ENCODE assay signal across 22 mouse cellular contexts in genomic region chr8:123414997-123415696, GRCm38 (mm10). TPM values are rescaled to one million over a fixed set of nuclear protein-coding genes. Genes with fewer than 3 reads are reported as not detected.
DNase-seq lines count a peak whose midpoint lies in the region; ATAC-seq and TF ChIP-seq lines count a peak whose summit lies in the region.
"Not testable (repeated sequence)": the region's sequence is repeated elsewhere in the genome, so short reads cannot be mapped to it uniquely, and the experiment has no call there.
"Had no signal": no experiment of that assay in that cellular context is flagged by ENCODE, and none has a peak within 500 bp of the region (broad histone marks: within the 10 kb centered on the region; RNA-seq: fewer than 3 reads in every experiment).

No protein-coding gene starts in this region.

- H3K4me2 ChIP-seq in CH12.LX (ENCODE audit: insufficient read depth, low read depth, poor library complexity, severe bottlenecking): not testable (repeated sequence)
- H3K4me2 ChIP-seq in forebrain, embryonic 14.5 days (ENCODE audit: low read length): peak overlapping the region; percentile 97
- H3K4me2 ChIP-seq in hindbrain, embryonic 11.5 days (replicated peaks; ENCODE audit: low read depth, low read length): peak overlapping the region; percentile 19
- H3K4me2 ChIP-seq in hindbrain, embryonic 16.5 days (ENCODE audit: low read length): peak overlapping the region; percentile 98
- H3K4me2 ChIP-seq in midbrain, embryonic 11.5 days: peak overlapping the region; percentile 64
- H3K4me2 ChIP-seq in midbrain, embryonic 16.5 days (ENCODE audit: low read length): peak overlapping the region; percentile 99
- peak overlapping the region; percentile 98 for H3K4me2 ChIP-seq in neural tube, embryonic 14.5 days (ENCODE audit: low read depth, low read length)

- not testable (repeated sequence) for DNase-seq in CH12.LX (ENCODE audit: extremely low read depth); embryonic facial prominence, embryonic 10.5 days (ENCODE audit: low spot score); forebrain, embryonic 14.5 days (ENCODE audit: low spot score)
- DNase-seq in hindbrain, embryonic 11.5 days (ENCODE audit: low spot score): peak; percentile 30
- peak; percentile 84 for DNase-seq in midbrain, embryonic 11.5 days (ENCODE audit: low spot score, missing footprints)

- not testable (repeated sequence) for H3K4me3 ChIP-seq in CH12.LX (replicated peaks in 1 of 3; ENCODE audit: low read depth in 2 of 3, low read length in 2 of 3, poor library complexity in 1 of 3)
- peak overlapping the region; percentile 65; the same call in 1 of the 2 replicates for H3K4me3 ChIP-seq in embryonic facial prominence, embryonic 10.5 days
- H3K4me3 ChIP-seq in forebrain, embryonic 14.5 days (ENCODE audit: low read depth, low read length): peak overlapping the region; percentile 87
- H3K4me3 ChIP-seq in hindbrain, embryonic 11.5 days (ENCODE audit: low read depth, low read length): peak overlapping the region; percentile 86
- peak overlapping the region; percentile 79 for H3K4me3 ChIP-seq in hindbrain, embryonic 16.5 days (ENCODE audit: low read length)
- peak overlapping the region; percentile 66; the same call in 1 of the 2 replicates for H3K4me3 ChIP-seq in midbrain, embryonic 11.5 days (ENCODE audit: low read depth, low read length)
- H3K4me3 ChIP-seq in midbrain, embryonic 16.5 days (ENCODE audit: low read depth, low read length): peak overlapping the region; percentile 93
- peak overlapping the region; percentile 62; the same call in 1 of the 2 replicates for H3K4me3 ChIP-seq in neural tube, embryonic 14.5 days (ENCODE audit: low read depth, low read length)

- not testable (repeated sequence) for ATAC-seq in forebrain, embryonic 14.5 days; hindbrain, embryonic 11.5 days (ENCODE audit: low FRiP score); hindbrain, embryonic 16.5 days; midbrain, embryonic 11.5 days (ENCODE audit: low FRiP score); midbrain, embryonic 16.5 days; neural tube, embryonic 14.5 days (ENCODE audit: low read depth)

- 85% methylated on average over 5 of the region's 5 CpGs for WGBS in embryonic facial prominence, embryonic 10.5 days
- WGBS in forebrain, embryonic 14.5 days: 85% methylated on average over 5 of the region's 5 CpGs
- WGBS in hindbrain, embryonic 11.5 days: 87% methylated on average over 5 of the region's 5 CpGs
- WGBS in hindbrain, embryonic 16.5 days: 75% methylated on average over 5 of the region's 5 CpGs
- whole genome bisulfite sequencing in midbrain, embryonic 11.5 days: 88% methylated on average over 5 of the region's 5 CpGs
- WGBS in midbrain, embryonic 16.5 days: 78% methylated on average over 5 of the region's 5 CpGs
- 81% methylated on average over 5 of the region's 5 CpGs for WGBS in neural tube, embryonic 14.5 days

- in situ Hi-C loops in CH12.LX (cut with MboI; ENCODE audit: low pct_ligation_motif_present, low pct_unique_long_range_greater_than_20kb, low sequenced_read_pairs): not testable (repeated sequence)

- TF ChIP-seq EP300 in CH12.LX (IDR thresholded peaks at IDR 0.05; ENCODE audit: low read length): not testable (repeated sequence)

- TF ChIP-seq CTCF in CH12.LX (conservative IDR thresholded peaks at IDR 0.05 in 1 of 2, IDR thresholded peaks at IDR 0.05 in 1 of 2; ENCODE audit: low read depth in 2 of 2, low read length in 2 of 2): peak in 1 of 2 experiments; percentile 21; a peak in 1 of 4 replicates

- H3K9me3 ChIP-seq in CH12.LX (replicated peaks; ENCODE audit: low read length); embryonic facial prominence, embryonic 10.5 days; forebrain, embryonic 14.5 days (replicated peaks; ENCODE audit: control insufficient read depth, low read length); hindbrain, embryonic 11.5 days (ENCODE audit: control insufficient read depth, low read length); hindbrain, embryonic 16.5 days (ENCODE audit: control insufficient read depth, low read length); midbrain, embryonic 11.5 days (ENCODE audit: control insufficient read depth, low read length); midbrain, embryonic 16.5 days (replicated peaks; ENCODE audit: control insufficient read depth, low read length, poor library complexity, severe bottlenecking); neural tube, embryonic 14.5 days (ENCODE audit: control insufficient read depth, low read length): not testable (repeated sequence)

- H3K79me2 ChIP-seq in CH12.LX (replicated peaks; ENCODE audit: control insufficient read depth, extremely low read depth, insufficient read depth, poor library complexity, severe bottlenecking): not testable (repeated sequence)

- peaks cover 17 to 49% of the 10 kb centered on the region in 2 experiments for H3K4me1 ChIP-seq in CH12.LX (ENCODE audit: control insufficient read depth in 1 of 2, insufficient read depth in 2 of 2)
- H3K4me1 ChIP-seq in embryonic facial prominence, embryonic 10.5 days: peaks cover 43% of the 10 kb centered on the region
- peaks cover 10% of the 10 kb centered on the region for H3K4me1 ChIP-seq in forebrain, embryonic 14.5 days (ENCODE audit: control insufficient read depth, insufficient read depth, low read length)
- H3K4me1 ChIP-seq in hindbrain, embryonic 11.5 days (replicated peaks; ENCODE audit: control insufficient read depth, insufficient read depth, low read length); neural tube, embryonic 14.5 days (ENCODE audit: control insufficient read depth, insufficient read depth, low read length): not testable (repeated sequence)
- peaks cover 20% of the 10 kb centered on the region for H3K4me1 ChIP-seq in hindbrain, embryonic 16.5 days (ENCODE audit: control insufficient read depth, insufficient read depth, low read depth, low read length)
- peaks cover 22% of the 10 kb centered on the region for H3K4me1 ChIP-seq in midbrain, embryonic 11.5 days (ENCODE audit: control insufficient read depth, insufficient read depth, low read length)
- H3K4me1 ChIP-seq in midbrain, embryonic 16.5 days (ENCODE audit: control insufficient read depth, insufficient read depth, low read length): peaks cover 26% of the 10 kb centered on the region

- TF ChIP-seq RAD21 in CH12.LX (IDR thresholded peaks at IDR 0.05; ENCODE audit: low read depth, low read length): not testable (repeated sequence)

- H3K27ac ChIP-seq in CH12.LX (ENCODE audit: insufficient read depth, low read depth); embryonic facial prominence, embryonic 10.5 days (replicated peaks); forebrain, embryonic 14.5 days (ENCODE audit: low read depth, low read length); hindbrain, embryonic 11.5 days (ENCODE audit: low read depth, low read length); hindbrain, embryonic 16.5 days (ENCODE audit: low read depth, low read length); midbrain, embryonic 11.5 days (ENCODE audit: low read depth, low read length); midbrain, embryonic 16.5 days (ENCODE audit: low read length); neural tube, embryonic 14.5 days (ENCODE audit: low read depth, low read length): not testable (repeated sequence)

- H3K36me3 ChIP-seq in CH12.LX (replicated peaks in 1 of 2; ENCODE audit: control insufficient read depth in 1 of 2, insufficient read depth in 1 of 2, low read length in 1 of 2); hindbrain, embryonic 11.5 days (ENCODE audit: control insufficient read depth, insufficient read depth, low read length); midbrain, embryonic 11.5 days (ENCODE audit: control insufficient read depth, insufficient read depth, low read length): not testable (repeated sequence)
- H3K36me3 ChIP-seq in embryonic facial prominence, embryonic 10.5 days (replicated peaks): peaks cover 16% of the 10 kb centered on the region
- peaks cover 37% of the 10 kb centered on the region for H3K36me3 ChIP-seq in forebrain, embryonic 14.5 days (ENCODE audit: control insufficient read depth, insufficient read depth, low read length)
- H3K36me3 ChIP-seq in hindbrain, embryonic 16.5 days (ENCODE audit: control insufficient read depth, insufficient read depth, low read length): peaks cover 14% of the 10 kb centered on the region
- H3K36me3 ChIP-seq in midbrain, embryonic 16.5 days (ENCODE audit: control insufficient read depth, insufficient read depth, low read length): peaks cover 16% of the 10 kb centered on the region
- H3K36me3 ChIP-seq in neural tube, embryonic 14.5 days (ENCODE audit: control insufficient read depth, insufficient read depth, low read length): peaks cover 20% of the 10 kb centered on the region

- not testable (repeated sequence) for H3K9ac ChIP-seq in CH12.LX (ENCODE audit: insufficient read depth, low read depth); forebrain, embryonic 14.5 days (ENCODE audit: low read length); hindbrain, embryonic 11.5 days (ENCODE audit: low read depth, low read length); hindbrain, embryonic 16.5 days (ENCODE audit: low read depth, low read length); midbrain, embryonic 11.5 days (ENCODE audit: low read length); midbrain, embryonic 16.5 days (ENCODE audit: low read depth, low read length); neural tube, embryonic 14.5 days (replicated peaks; ENCODE audit: low read depth, low read length)

- not testable (repeated sequence) for TF ChIP-seq POLR2A in CH12.LX (IDR thresholded peaks at IDR 0.05; ENCODE audit: low read depth, low read length)

- dilution Hi-C loops in CH12.LX (cut with MboI; ENCODE audit: extremely low pct_ligation_motif_present, extremely low pct_unique_long_range_greater_than_20kb, low sequenced_read_pairs): not testable (repeated sequence)

- peaks cover 16% of the 10 kb centered on the region for H3K27me3 ChIP-seq in CH12.LX (replicated peaks)
- peaks cover 42% of the 10 kb centered on the region for H3K27me3 ChIP-seq in embryonic facial prominence, embryonic 10.5 days (replicated peaks; ENCODE audit: low read depth, poor library complexity, severe bottlenecking)
- not testable (repeated sequence) for H3K27me3 ChIP-seq in forebrain, embryonic 14.5 days (replicated peaks; ENCODE audit: control insufficient read depth, insufficient read depth, low read length); hindbrain, embryonic 11.5 days (ENCODE audit: control insufficient read depth, insufficient read depth, low read length); hindbrain, embryonic 16.5 days (replicated peaks; ENCODE audit: control insufficient read depth, insufficient read depth, low read length); midbrain, embryonic 11.5 days (ENCODE audit: control insufficient read depth, insufficient read depth, low read length); midbrain, embryonic 16.5 days (ENCODE audit: control insufficient read depth, insufficient read depth, low read depth, low read length); neural tube, embryonic 14.5 days (ENCODE audit: control insufficient read depth, insufficient read depth, low read length)

RNA-seq across cellular contexts. Expression of gene Tubb3, which starts 3.9 kb away (rescaled TPM):
- total RNA-seq in CH12.LX (2012; rRNA removed) (1.8 and 3.1 TPM in 2 replicates), CH12.LX (2014; rRNA removed) (1.3 and 2.2 TPM in 2 replicates)
- polyA plus RNA-seq in CH12.LX (2012; ENCODE audit: insufficient read length, low read depth): 1.8 and 2.6 TPM in 2 replicates
- polyA plus RNA-seq in embryonic facial prominence, embryonic 10.5 days (2016; fragmentation: Nextera tagmentation; extraction: Ambion mirVana): 223 and 230 TPM in 2 replicates
- polyA plus RNA-seq in forebrain, embryonic 14.5 days (2014; fragmentation: Nextera tagmentation; extraction: Ambion mirVana): 1,786 and 1,955 TPM in 2 replicates
- polyA plus RNA-seq in hindbrain, embryonic 11.5 days (2014; fragmentation: Nextera tagmentation; extraction: Ambion mirVana): 950 and 1,011 TPM in 2 replicates
- 1,869 and 1,947 TPM in 2 replicates for polyA plus RNA-seq in hindbrain, embryonic 16.5 days (2015; fragmentation: Nextera tagmentation; extraction: Ambion mirVana)
- 777 and 840 TPM in 2 replicates for polyA plus RNA-seq in midbrain, embryonic 11.5 days (2014; fragmentation: Nextera tagmentation; extraction: Ambion mirVana)
- 2,090 and 2,148 TPM in 2 replicates for polyA plus RNA-seq in midbrain, embryonic 16.5 days (2015; fragmentation: Nextera tagmentation; extraction: Ambion mirVana)
- 1,600 and 1,632 TPM in 2 replicates for polyA plus RNA-seq in neural tube, embryonic 14.5 days (2014; fragmentation: Nextera tagmentation; extraction: Ambion mirVana)
- total RNA-seq: granulocyte monocyte progenitor cell, adult 5-6 weeks had no signal

RNA-seq across cellular contexts. Expression of gene Def8, which starts 8.2 kb away (rescaled TPM):
- 19.9 and 20.9 TPM in 2 replicates for total RNA-seq in CH12.LX (2012; rRNA removed)
- 16.8 and 17.9 TPM in 2 replicates for total RNA-seq in CH12.LX (2014; rRNA removed)
- polyA plus RNA-seq in CH12.LX (2012; ENCODE audit: insufficient read length, low read depth): 22.4 and 23.3 TPM in 2 replicates
- 43.5 and 44.5 TPM in 2 replicates for polyA plus RNA-seq in embryonic facial prominence, embryonic 10.5 days (2016; fragmentation: Nextera tagmentation; extraction: Ambion mirVana)
- 44.3 and 48.4 TPM in 2 replicates for polyA plus RNA-seq in forebrain, embryonic 14.5 days (2014; fragmentation: Nextera tagmentation; extraction: Ambion mirVana)
- polyA plus RNA-seq in hindbrain, embryonic 11.5 days (2014; fragmentation: Nextera tagmentation; extraction: Ambion mirVana): 32.5 and 32.7 TPM in 2 replicates
- polyA plus RNA-seq in hindbrain, embryonic 16.5 days (2015; fragmentation: Nextera tagmentation; extraction: Ambion mirVana): 50.5 and 53.5 TPM in 2 replicates
- 35.3 and 35.5 TPM in 2 replicates for polyA plus RNA-seq in midbrain, embryonic 11.5 days (2014; fragmentation: Nextera tagmentation; extraction: Ambion mirVana)
- polyA plus RNA-seq in midbrain, embryonic 16.5 days (2015; fragmentation: Nextera tagmentation; extraction: Ambion mirVana): 45.4 and 49.5 TPM in 2 replicates
- 47.4 and 52.8 TPM in 2 replicates for polyA plus RNA-seq in neural tube, embryonic 14.5 days (2014; fragmentation: Nextera tagmentation; extraction: Ambion mirVana)

RNA-seq across cellular contexts. Expression of gene Mc1r, which starts 8.2 kb away (rescaled TPM):
- total RNA-seq in CH12.LX (2012; rRNA removed) (0.04 TPM in 1 of 2 replicates, not detected in the other), CH12.LX (2014; rRNA removed) (not detected in 2 replicates)
- 0.07 TPM in 1 of 2 replicates, not detected in the other for polyA plus RNA-seq in CH12.LX (2012; ENCODE audit: insufficient read length, low read depth)
- polyA plus RNA-seq in embryonic facial prominence, embryonic 10.5 days (2016; fragmentation: Nextera tagmentation; extraction: Ambion mirVana): not detected in 2 replicates
- 0.11 TPM in 1 of 2 replicates, not detected in the other for polyA plus RNA-seq in forebrain, embryonic 14.5 days (2014; fragmentation: Nextera tagmentation; extraction: Ambion mirVana)
- 0.11 and 0.49 TPM in 2 replicates for polyA plus RNA-seq in hindbrain, embryonic 11.5 days (2014; fragmentation: Nextera tagmentation; extraction: Ambion mirVana)
- 0.05 and 0.10 TPM in 2 replicates for polyA plus RNA-seq in hindbrain, embryonic 16.5 days (2015; fragmentation: Nextera tagmentation; extraction: Ambion mirVana)
- polyA plus RNA-seq in midbrain, embryonic 11.5 days (2014; fragmentation: Nextera tagmentation; extraction: Ambion mirVana): 0.06 and 0.12 TPM in 2 replicates
- 0.08 and 0.11 TPM in 2 replicates for polyA plus RNA-seq in midbrain, embryonic 16.5 days (2015; fragmentation: Nextera tagmentation; extraction: Ambion mirVana)
- 0.22 and 0.33 TPM in 2 replicates for polyA plus RNA-seq in neural tube, embryonic 14.5 days (2014; fragmentation: Nextera tagmentation; extraction: Ambion mirVana)
- total RNA-seq: adrenal gland, adult 18-20 months; adrenal gland, postnatal 25 days; common myeloid progenitor, adult 5-6 weeks; gastrocnemius, postnatal 14 days; heart, postnatal 14 days; layer of hippocampus, postnatal 36 days; left cerebral cortex, postnatal 10 days had no signal
- polyA plus RNA-seq: intestine, embryonic 16.5 days; kidney, postnatal 0 days; limb, embryonic 10.5 days; liver, embryonic 13.5 days; lung, postnatal 0 days; small intestine, adult 2 months had no signal

RNA-seq across cellular contexts. Expression of gene Tcf25, which starts 41.6 kb away (rescaled TPM):
- 142 and 168 TPM in 2 replicates for total RNA-seq in CH12.LX (2012; rRNA removed)
- 204 and 207 TPM in 2 replicates for total RNA-seq in CH12.LX (2014; rRNA removed)
- 393 and 396 TPM in 2 replicates for polyA plus RNA-seq in CH12.LX (2012; ENCODE audit: insufficient read length, low read depth)
- polyA plus RNA-seq in embryonic facial prominence, embryonic 10.5 days (2016; fragmentation: Nextera tagmentation; extraction: Ambion mirVana): 141 and 144 TPM in 2 replicates
- 181 and 203 TPM in 2 replicates for polyA plus RNA-seq in forebrain, embryonic 14.5 days (2014; fragmentation: Nextera tagmentation; extraction: Ambion mirVana)
- 179 and 181 TPM in 2 replicates for polyA plus RNA-seq in hindbrain, embryonic 11.5 days (2014; fragmentation: Nextera tagmentation; extraction: Ambion mirVana)
- 396 and 405 TPM in 2 replicates for polyA plus RNA-seq in hindbrain, embryonic 16.5 days (2015; fragmentation: Nextera tagmentation; extraction: Ambion mirVana)
- 171 and 181 TPM in 2 replicates for polyA plus RNA-seq in midbrain, embryonic 11.5 days (2014; fragmentation: Nextera tagmentation; extraction: Ambion mirVana)
- polyA plus RNA-seq in midbrain, embryonic 16.5 days (2015; fragmentation: Nextera tagmentation; extraction: Ambion mirVana): 338 and 394 TPM in 2 replicates
- 379 and 405 TPM in 2 replicates for polyA plus RNA-seq in neural tube, embryonic 14.5 days (2014; fragmentation: Nextera tagmentation; extraction: Ambion mirVana)

Comparison
In these comparisons a context has a peak if more than half of its experiments do, and no peak if none do; other contexts are left out.
1. RNA of gene Tubb3, which starts 3.9 kb away (polyA plus RNA-seq): 2,090 to 2,148 TPM in midbrain, embryonic 16.5 days, 1,869 to 1,947 TPM in hindbrain, embryonic 16.5 days, 1,786 to 1,955 TPM in forebrain, embryonic 14.5 days, 1,600 to 1,632 TPM in neural tube, embryonic 14.5 days, 950 to 1,011 TPM in hindbrain, embryonic 11.5 days, 777 to 840 TPM in midbrain, embryonic 11.5 days and 223 to 230 TPM in embryonic facial prominence, embryonic 10.5 days; 1.8 to 2.6 TPM in CH12.LX; every median in the first group is over 10 times any median in the second.